Mouse (Mus musculus) right cerebral cortex, postnatal 10 days (tissue): ENCODE data around the gene Hpcal1.

Experiments
- DNase-seq, 2 experiments: peaks; one replicate each; pipeline ENCODE4 v3.0.0; 2021; ENCODE audit warnings: low spot score in 2 of 2

Hpcal1 gene

GRCm38 (mm10) chr12:17690564-17691281, at the start of gene Hpcal1:
Gene Hpcal1 (plus strand): TSS chr12:17690856.
- peak; percentile 90 to 92 for DNase-seq

DNA sequence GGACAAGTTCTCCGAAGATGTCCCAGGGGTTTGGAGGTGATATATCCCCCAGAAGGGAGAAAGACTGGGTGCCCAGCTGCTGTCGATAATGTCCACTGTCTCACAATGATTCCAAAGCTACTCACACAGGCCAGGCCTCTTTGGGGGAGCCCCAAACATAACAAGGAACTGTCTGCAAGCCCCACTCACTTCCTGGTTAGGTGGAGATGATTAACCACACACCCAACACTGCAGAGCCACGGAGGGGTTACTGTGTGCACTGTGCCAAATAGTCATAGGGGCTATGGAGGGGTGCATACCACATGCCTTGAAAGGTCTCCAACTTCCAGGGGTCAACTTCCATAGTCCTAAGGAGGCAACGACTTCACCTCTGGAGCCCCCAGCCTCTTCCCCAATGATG, 49.4 kb upstream of the Hpcal1 start:
- no peak for DNase-seq

DNA sequence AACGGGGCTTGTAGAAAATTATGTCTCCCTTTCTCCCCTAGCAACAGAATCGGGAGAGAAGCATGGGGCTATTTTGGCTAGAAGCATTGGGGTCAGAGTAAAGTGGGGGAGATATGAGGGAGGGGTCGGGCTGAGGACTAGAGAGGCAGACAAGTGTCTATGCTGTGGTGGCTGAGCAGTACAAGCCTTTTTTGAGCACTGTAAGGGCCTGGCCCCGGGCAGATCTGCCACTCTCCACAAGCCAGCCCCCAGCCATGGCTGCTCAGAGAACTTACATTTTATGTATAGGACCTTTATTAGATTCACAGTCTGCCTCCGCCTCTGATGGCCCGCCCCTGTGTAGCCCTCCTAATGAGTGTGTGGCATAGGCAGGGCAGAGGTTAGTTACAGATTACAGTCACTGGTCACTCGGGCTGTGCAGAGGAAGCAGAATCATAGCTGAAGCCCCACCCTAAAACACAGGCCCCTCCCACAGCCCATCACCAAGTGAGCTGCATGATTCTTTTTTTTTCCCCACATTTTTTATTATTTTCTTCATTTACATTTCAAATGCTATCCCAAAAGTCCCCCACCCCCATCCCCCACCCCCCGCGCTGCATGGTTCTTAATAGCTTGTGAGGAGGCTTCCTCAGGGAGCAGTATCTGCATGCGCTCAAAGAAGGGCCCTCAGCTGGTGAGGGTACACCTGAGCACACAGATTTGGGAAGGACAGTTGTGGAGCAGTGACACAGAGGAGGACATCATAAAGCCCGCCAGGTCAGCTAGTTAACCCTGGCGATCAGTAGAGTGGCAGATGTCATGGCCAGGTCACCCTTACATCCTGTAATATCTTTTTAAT, 46.1 kb upstream of the Hpcal1 start:
- DNase-seq = no peak

DNA sequence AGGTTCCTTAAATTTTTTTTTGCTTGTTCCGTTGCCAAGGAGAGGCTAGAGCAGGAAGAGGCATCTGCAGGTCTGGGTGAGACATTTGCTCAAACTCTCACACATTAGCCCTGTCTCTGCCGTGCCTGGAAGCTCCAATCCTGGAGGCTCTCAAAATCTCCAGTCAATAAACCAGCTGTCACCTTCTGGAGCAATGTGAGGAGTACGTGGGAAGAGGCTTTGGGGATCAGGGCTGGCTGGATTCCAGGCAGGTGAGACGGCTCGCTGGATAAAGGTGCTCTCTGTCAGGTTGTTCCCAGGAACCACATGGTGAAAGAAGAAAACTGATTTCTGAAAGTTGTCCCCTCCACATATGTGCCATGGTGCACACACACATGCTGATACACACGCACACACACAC, 44.2 kb upstream of the Hpcal1 start:
- no peak for DNase-seq

DNA sequence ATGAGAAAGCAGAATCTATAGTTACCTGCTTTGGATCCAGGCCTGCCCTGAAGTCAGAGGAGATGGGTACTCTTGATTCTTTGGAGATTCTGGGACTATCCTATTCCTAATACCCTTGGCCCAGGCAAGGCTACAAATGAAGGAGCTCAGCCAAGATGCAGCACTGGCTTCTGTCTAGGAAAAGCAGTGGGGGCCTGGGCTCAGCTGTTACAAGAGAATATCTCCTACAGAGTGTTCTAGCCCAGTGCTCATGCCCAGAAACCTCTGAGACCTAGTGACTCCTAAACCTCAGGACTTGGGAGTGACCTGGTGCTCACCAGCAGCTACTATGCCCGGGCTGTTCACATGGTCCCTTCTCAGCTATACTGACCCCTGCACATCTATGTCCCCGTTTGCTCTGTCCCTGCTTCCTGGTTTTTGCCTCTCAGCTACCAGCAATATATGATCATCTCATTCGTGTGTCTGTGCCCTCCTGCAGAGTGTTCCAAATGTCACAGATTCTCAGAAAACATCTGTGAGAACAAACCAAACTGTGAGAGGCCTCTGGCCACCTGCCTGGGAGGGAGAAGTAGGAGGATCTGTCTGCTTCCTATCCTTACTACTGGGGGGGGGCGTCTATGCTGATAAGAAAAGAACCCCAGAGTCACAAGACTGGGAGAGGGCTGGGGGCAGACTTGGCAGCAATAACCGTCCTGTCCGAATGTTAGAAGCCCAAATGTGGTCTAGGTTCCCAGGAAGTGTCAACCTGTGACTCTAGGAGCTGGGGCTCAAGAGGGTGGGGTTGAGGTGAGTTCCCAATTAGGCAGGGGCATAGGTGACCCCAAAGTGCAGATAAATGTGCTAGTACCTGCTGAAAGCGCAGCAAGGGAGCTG, 39.2 kb upstream of the Hpcal1 start:
- DNase-seq = no peak

DNA sequence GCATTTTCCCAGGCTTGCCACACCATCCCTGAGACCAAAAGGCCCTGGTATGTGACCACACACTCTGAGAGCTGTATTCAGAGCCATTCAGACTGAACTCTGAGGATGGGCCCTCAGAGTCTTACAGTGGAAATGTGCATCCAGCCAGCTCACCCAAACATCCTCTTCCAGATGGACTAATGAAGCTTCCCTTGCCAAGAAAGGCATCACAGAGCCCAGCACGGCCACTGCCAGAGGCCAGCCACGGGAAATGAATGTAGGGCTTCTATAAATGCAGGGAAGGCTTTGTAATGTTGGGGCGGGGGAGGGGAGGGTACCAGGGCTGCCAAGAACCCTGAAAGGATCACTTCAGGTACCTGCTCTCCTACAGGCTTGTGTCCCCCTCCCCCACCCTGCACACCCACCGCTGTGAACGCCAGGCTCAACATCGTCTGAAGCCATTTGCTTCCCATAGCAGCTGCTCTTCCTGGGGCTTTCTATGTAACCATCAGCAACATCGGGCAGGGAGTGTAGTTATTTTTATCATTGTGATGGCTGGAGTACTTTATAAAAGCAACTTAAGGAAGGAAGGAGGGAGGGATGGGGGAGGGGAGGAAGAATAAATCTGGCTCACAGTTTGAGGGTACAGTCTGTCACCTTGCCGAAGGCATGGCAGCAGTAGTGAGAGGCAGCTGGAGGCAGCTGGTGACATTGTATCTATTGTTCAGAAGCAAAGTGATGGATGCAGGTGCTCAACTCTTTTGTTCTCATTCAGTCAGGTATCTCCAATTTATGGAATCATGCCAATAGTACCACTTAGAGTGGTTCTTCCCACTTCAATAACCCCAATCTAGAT, 38.2 kb upstream of the Hpcal1 start:
- peak; percentile 24 to 28 for DNase-seq

- no peak for DNase-seq
These were observed 37.4 kb upstream of the Hpcal1 start for GRCm38 (mm10) chr12:17653051-17653783.

GRCm38 (mm10) chr12:17657561-17658195, 33.0 kb upstream of the Hpcal1 start:
- no peak for DNase-seq

DNA sequence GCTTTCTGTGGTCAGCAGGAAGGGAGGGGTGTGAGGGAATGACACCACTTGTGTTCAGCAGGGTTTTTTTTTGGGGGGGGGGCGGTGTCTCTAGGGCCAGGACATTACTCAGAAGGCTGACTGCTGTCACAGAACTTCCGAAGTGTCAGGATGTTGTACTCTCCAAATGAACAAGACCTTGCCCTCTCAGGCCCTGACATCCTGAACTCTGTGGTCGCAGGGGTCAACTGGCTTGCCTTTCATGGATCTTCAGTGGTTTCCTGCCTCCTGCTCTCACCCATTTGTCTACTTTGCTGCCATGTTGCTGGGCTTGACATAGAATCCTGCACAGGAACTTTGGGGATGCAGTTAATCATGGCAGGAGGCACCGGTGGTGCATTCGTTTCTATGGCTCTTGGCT, 32.1 kb upstream of the Hpcal1 start:
- DNase-seq = no peak

GRCm38 (mm10) chr12:17661483-17661920, 29.2 kb upstream of the Hpcal1 start:
- DNase-seq = no peak

DNA sequence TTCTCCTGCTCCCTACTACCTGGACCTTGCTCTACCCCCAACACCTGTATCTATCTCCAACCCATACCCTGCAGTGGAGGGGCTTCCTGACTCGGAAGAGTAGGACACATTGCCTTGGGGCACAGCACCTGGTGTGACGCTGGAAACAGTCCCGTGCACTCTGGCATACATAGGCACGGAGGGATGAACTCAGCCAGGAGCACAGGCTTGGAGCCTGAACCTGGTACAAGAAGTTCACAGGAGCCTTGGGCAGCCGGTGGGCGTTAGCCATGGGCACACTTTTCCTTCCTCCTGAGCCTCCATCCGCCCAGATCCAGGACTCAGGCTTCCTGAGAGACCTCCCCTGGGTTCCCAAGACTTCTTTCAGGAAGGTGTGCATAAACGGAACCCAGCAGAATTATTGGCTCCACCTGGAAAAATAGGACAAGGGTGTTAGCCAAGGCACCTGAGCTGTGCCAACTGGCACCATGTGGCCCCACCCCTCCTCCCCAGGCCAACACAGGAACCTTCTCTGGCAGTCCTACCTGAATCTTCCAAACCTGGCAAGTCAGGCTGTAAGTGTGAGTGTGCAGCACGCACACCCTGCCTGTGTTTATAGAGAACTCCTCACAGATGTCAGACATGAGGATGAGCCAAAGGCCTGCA, 26.5 kb upstream of the Hpcal1 start:
- no peak for DNase-seq

- DNase-seq = no peak
These were observed 24.7 kb upstream of the Hpcal1 start for GRCm38 (mm10) chr12:17665906-17666326.

- DNase-seq = no peak
These were observed 24.0 kb upstream of the Hpcal1 start for GRCm38 (mm10) chr12:17666616-17667015.

- no peak for DNase-seq
These were observed 16.9 kb upstream of the Hpcal1 start for GRCm38 (mm10) chr12:17673729-17674128.

- no peak for DNase-seq
These were observed 16.4 kb upstream of the Hpcal1 start for GRCm38 (mm10) chr12:17674182-17674812.

GRCm38 (mm10) chr12:17677743-17678142, 12.9 kb upstream of the Hpcal1 start:
- no peak for DNase-seq

DNA sequence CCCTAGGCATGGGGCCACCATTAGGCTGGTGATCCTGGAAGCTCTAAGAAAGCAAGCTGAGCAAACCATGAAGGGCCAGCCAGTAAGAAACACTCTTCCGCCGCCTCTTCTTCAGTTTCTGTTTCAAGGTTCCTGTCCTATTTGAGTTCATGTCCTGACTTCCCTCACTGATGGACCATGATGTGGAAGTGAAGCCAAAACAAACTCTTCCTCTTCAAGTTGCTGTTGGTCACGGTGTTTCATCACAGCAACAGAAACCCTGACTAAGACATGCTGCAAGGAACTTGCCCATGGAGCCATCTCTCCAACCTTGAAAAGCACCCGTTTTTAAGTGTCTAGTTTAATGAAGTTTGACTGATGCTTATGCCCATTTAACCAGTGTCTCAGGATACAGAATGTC, 11.1 kb upstream of the Hpcal1 start:
- no peak for DNase-seq

- DNase-seq = no peak
These were observed 8.5 kb upstream of the Hpcal1 start for GRCm38 (mm10) chr12:17682161-17682560.

DNA sequence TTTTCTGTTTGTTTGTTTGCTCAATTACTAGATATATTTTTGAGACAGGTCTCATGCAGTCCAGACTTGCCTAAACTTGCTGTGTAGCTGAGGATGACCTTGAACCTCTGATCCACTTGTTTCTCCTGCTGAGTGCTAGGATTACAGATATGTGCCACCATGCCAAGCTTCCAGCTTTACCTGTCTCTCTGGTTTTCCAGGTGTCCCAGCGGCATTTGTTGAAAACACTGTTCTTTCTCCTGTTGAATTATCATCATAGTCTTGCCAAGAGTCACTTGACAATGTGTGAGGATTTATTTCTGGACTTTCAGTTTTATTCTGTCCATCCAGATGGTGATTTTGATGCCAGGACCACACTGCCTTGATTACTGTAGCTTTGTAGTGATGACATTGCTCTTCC, 6.3 kb upstream of the Hpcal1 start:
- no peak for DNase-seq
